Mouse (Mus musculus): ENCODE measurements around the gene Vti1a. TPM values are rescaled to one million over a fixed set of nuclear protein-coding genes. Genes with fewer than 3 reads are reported as not detected.

Gene Vti1a
- polyA plus RNA-seq, 1 experiment from 2014 or later: 15.4 TPM

GRCm38 (mm10) chr19:55501985-55502384 is 185.9 kb downstream of the Vti1a start:
- no peak overlapping the region for H3K4me2 ChIP-seq (ENCODE audit: low read length)
- H3K36me3 ChIP-seq (ENCODE audit: control insufficient read depth, insufficient read depth, low read length): peaks cover 5% of the 10 kb centered on the region
- H3K27ac ChIP-seq (replicated peaks in 1 of 2; ENCODE audit: control insufficient read depth in 1 of 2, insufficient read depth in 1 of 2, low read depth in 2 of 2, low read length in 2 of 2): no peak overlapping the region
- H3K4me1 ChIP-seq (ENCODE audit: control insufficient read depth in 2 of 2, insufficient read depth in 2 of 2, low read length in 2 of 2): peaks cover 9 to 13% of the 10 kb centered on the region in 2 experiments; a peak in 3 of 4 replicates
- H3K9ac ChIP-seq (ENCODE audit: low read length): no peak overlapping the region
- ATAC-seq (ENCODE audit: insufficient number of reproducible peaks, insufficient read depth, low FRiP score, low read depth): no peak
- no peaks in the 10 kb centered on the region for H3K27me3 ChIP-seq (ENCODE audit: control insufficient read depth, insufficient read depth, low read length)
- WGBS: 60% methylated on average over 4 of the region's 4 CpGs
- no peak overlapping the region for H3K4me3 ChIP-seq (ENCODE audit: control insufficient read depth in 1 of 2, insufficient read depth in 1 of 2, low read depth in 1 of 2, low read length in 2 of 2)
- no peaks in the 10 kb centered on the region for H3K9me3 ChIP-seq (ENCODE audit: control insufficient read depth, low read length)

- no peak overlapping the region for H3K9ac ChIP-seq (ENCODE audit: low read length)
- no peaks in the 10 kb centered on the region for H3K27me3 ChIP-seq (ENCODE audit: control insufficient read depth, insufficient read depth, low read length)
- H3K4me2 ChIP-seq (ENCODE audit: low read length): peak overlapping the region; percentile 16; the same call in 1 of the 2 replicates
- peaks cover 9 to 13% of the 10 kb centered on the region in 2 experiments; a peak in 3 of 4 replicates for H3K4me1 ChIP-seq (ENCODE audit: control insufficient read depth in 2 of 2, insufficient read depth in 2 of 2, low read length in 2 of 2)
- no peak for ATAC-seq (ENCODE audit: insufficient number of reproducible peaks, insufficient read depth, low FRiP score, low read depth)
- H3K4me3 ChIP-seq (ENCODE audit: control insufficient read depth in 1 of 2, insufficient read depth in 1 of 2, low read depth in 1 of 2, low read length in 2 of 2): no peak overlapping the region
- peaks cover 8% of the 10 kb centered on the region for H3K36me3 ChIP-seq (ENCODE audit: control insufficient read depth, insufficient read depth, low read length)
- no peaks in the 10 kb centered on the region for H3K9me3 ChIP-seq (ENCODE audit: control insufficient read depth, low read length)
- 34% methylated on average over 4 of the region's 4 CpGs for WGBS
- H3K27ac ChIP-seq (replicated peaks in 1 of 2; ENCODE audit: control insufficient read depth in 1 of 2, insufficient read depth in 1 of 2, low read depth in 2 of 2, low read length in 2 of 2): no peak overlapping the region
Observed at GRCm38 (mm10) chr19:55503771-55504170, 187.7 kb downstream of the Vti1a start.

GRCm38 (mm10) chr19:55507748-55508147 is 191.7 kb downstream of the Vti1a start:
- H3K27me3 ChIP-seq (ENCODE audit: control insufficient read depth, insufficient read depth, low read length): no peaks in the 10 kb centered on the region
- 80% methylated on average over 16 of the region's 16 CpGs for WGBS
- peaks cover 7 to 11% of the 10 kb centered on the region in 2 experiments; a peak in 3 of 4 replicates for H3K4me1 ChIP-seq (ENCODE audit: control insufficient read depth in 2 of 2, insufficient read depth in 2 of 2, low read length in 2 of 2)
- peaks cover 8% of the 10 kb centered on the region for H3K36me3 ChIP-seq (ENCODE audit: control insufficient read depth, insufficient read depth, low read length)
- H3K27ac ChIP-seq (replicated peaks in 1 of 2; ENCODE audit: control insufficient read depth in 1 of 2, insufficient read depth in 1 of 2, low read depth in 2 of 2, low read length in 2 of 2): no peak overlapping the region
- no peak overlapping the region for H3K9ac ChIP-seq (ENCODE audit: low read length)
- H3K4me3 ChIP-seq (ENCODE audit: control insufficient read depth in 1 of 2, insufficient read depth in 1 of 2, low read depth in 1 of 2, low read length in 2 of 2): no peak overlapping the region
- H3K4me2 ChIP-seq (ENCODE audit: low read length): no peak overlapping the region
- no peak for ATAC-seq (ENCODE audit: insufficient number of reproducible peaks, insufficient read depth, low FRiP score, low read depth)
- no peaks in the 10 kb centered on the region for H3K9me3 ChIP-seq (ENCODE audit: control insufficient read depth, low read length)

GRCm38 (mm10) chr19:55508239-55508638 is 192.1 kb downstream of the Vti1a start:
- 89% methylated on average over 4 of the region's 4 CpGs for WGBS
- no peak overlapping the region for H3K4me3 ChIP-seq (ENCODE audit: control insufficient read depth in 1 of 2, insufficient read depth in 1 of 2, low read depth in 1 of 2, low read length in 2 of 2)
- no peak overlapping the region for H3K9ac ChIP-seq (ENCODE audit: low read length)
- no peak overlapping the region for H3K27ac ChIP-seq (replicated peaks in 1 of 2; ENCODE audit: control insufficient read depth in 1 of 2, insufficient read depth in 1 of 2, low read depth in 2 of 2, low read length in 2 of 2)
- H3K4me2 ChIP-seq (ENCODE audit: low read length): no peak overlapping the region
- ATAC-seq (ENCODE audit: insufficient number of reproducible peaks, insufficient read depth, low FRiP score, low read depth): no peak
- H3K4me1 ChIP-seq (ENCODE audit: control insufficient read depth in 2 of 2, insufficient read depth in 2 of 2, low read length in 2 of 2): peaks cover 6 to 7% of the 10 kb centered on the region in 2 experiments; a peak in 3 of 4 replicates
- H3K36me3 ChIP-seq (ENCODE audit: control insufficient read depth, insufficient read depth, low read length): peaks cover 8% of the 10 kb centered on the region
- H3K27me3 ChIP-seq (ENCODE audit: control insufficient read depth, insufficient read depth, low read length): no peaks in the 10 kb centered on the region
- no peaks in the 10 kb centered on the region for H3K9me3 ChIP-seq (ENCODE audit: control insufficient read depth, low read length)

GRCm38 (mm10) chr19:55508965-55509364 is 192.9 kb downstream of the Vti1a start:
- 0 out of 4 replicates have a peak, but pooled peaks cover 0 to under 1% of the 10 kb centered on the region in 2 experiments for H3K4me1 ChIP-seq (ENCODE audit: control insufficient read depth in 2 of 2, insufficient read depth in 2 of 2, low read length in 2 of 2)
- H3K36me3 ChIP-seq (ENCODE audit: control insufficient read depth, insufficient read depth, low read length): peaks cover 8% of the 10 kb centered on the region
- no peak overlapping the region for H3K4me2 ChIP-seq (ENCODE audit: low read length)
- H3K27me3 ChIP-seq (ENCODE audit: control insufficient read depth, insufficient read depth, low read length): no peaks in the 10 kb centered on the region
- no peaks in the 10 kb centered on the region for H3K9me3 ChIP-seq (ENCODE audit: control insufficient read depth, low read length)
- 89% methylated on average over 5 of the region's 5 CpGs for WGBS
- no peak for ATAC-seq (ENCODE audit: insufficient number of reproducible peaks, insufficient read depth, low FRiP score, low read depth)
- no peak overlapping the region for H3K4me3 ChIP-seq (ENCODE audit: control insufficient read depth in 1 of 2, insufficient read depth in 1 of 2, low read depth in 1 of 2, low read length in 2 of 2)
- H3K9ac ChIP-seq (ENCODE audit: low read length): no peak overlapping the region
- H3K27ac ChIP-seq (replicated peaks in 1 of 2; ENCODE audit: control insufficient read depth in 1 of 2, insufficient read depth in 1 of 2, low read depth in 2 of 2, low read length in 2 of 2): no peak overlapping the region

- no peaks in the 10 kb centered on the region for H3K4me1 ChIP-seq (ENCODE audit: control insufficient read depth in 2 of 2, insufficient read depth in 2 of 2, low read length in 2 of 2)
- peaks cover 8% of the 10 kb centered on the region for H3K36me3 ChIP-seq (ENCODE audit: control insufficient read depth, insufficient read depth, low read length)
- H3K9me3 ChIP-seq (ENCODE audit: control insufficient read depth, low read length): no peaks in the 10 kb centered on the region
- no peak overlapping the region for H3K9ac ChIP-seq (ENCODE audit: low read length)
- no peak overlapping the region for H3K27ac ChIP-seq (replicated peaks in 1 of 2; ENCODE audit: control insufficient read depth in 1 of 2, insufficient read depth in 1 of 2, low read depth in 2 of 2, low read length in 2 of 2)
- no peak overlapping the region for H3K4me2 ChIP-seq (ENCODE audit: low read length)
- no peaks in the 10 kb centered on the region for H3K27me3 ChIP-seq (ENCODE audit: control insufficient read depth, insufficient read depth, low read length)
- WGBS: 81% methylated on average over 8 of the region's 8 CpGs
- H3K4me3 ChIP-seq (ENCODE audit: control insufficient read depth in 1 of 2, insufficient read depth in 1 of 2, low read depth in 1 of 2, low read length in 2 of 2): no peak overlapping the region
- ATAC-seq (ENCODE audit: insufficient number of reproducible peaks, insufficient read depth, low FRiP score, low read depth): no peak
Observed at GRCm38 (mm10) chr19:55509618-55510017, 193.5 kb downstream of the Vti1a start.

GRCm38 (mm10) chr19:55513941-55514340 is 197.8 kb downstream of the Vti1a start:
- H3K4me3 ChIP-seq (ENCODE audit: control insufficient read depth in 1 of 2, insufficient read depth in 1 of 2, low read depth in 1 of 2, low read length in 2 of 2): no peak overlapping the region
- H3K9ac ChIP-seq (ENCODE audit: low read length): no peak overlapping the region
- H3K4me1 ChIP-seq (ENCODE audit: control insufficient read depth in 2 of 2, insufficient read depth in 2 of 2, low read length in 2 of 2): no peaks in the 10 kb centered on the region
- H3K4me2 ChIP-seq (ENCODE audit: low read length): no peak overlapping the region
- H3K36me3 ChIP-seq (ENCODE audit: control insufficient read depth, insufficient read depth, low read length): no peaks in the 10 kb centered on the region
- WGBS: 88% methylated on average over 4 of the region's 4 CpGs
- H3K27ac ChIP-seq (replicated peaks in 1 of 2; ENCODE audit: control insufficient read depth in 1 of 2, insufficient read depth in 1 of 2, low read depth in 2 of 2, low read length in 2 of 2): no peak overlapping the region
- no peaks in the 10 kb centered on the region for H3K9me3 ChIP-seq (ENCODE audit: control insufficient read depth, low read length)
- no peak for ATAC-seq (ENCODE audit: insufficient number of reproducible peaks, insufficient read depth, low FRiP score, low read depth)
- no peaks in the 10 kb centered on the region for H3K27me3 ChIP-seq (ENCODE audit: control insufficient read depth, insufficient read depth, low read length)

- WGBS: 65% methylated on average over 2 of the region's 2 CpGs
- H3K27ac ChIP-seq (replicated peaks in 1 of 2; ENCODE audit: control insufficient read depth in 1 of 2, insufficient read depth in 1 of 2, low read depth in 2 of 2, low read length in 2 of 2): no peak overlapping the region
- no peak overlapping the region for H3K9ac ChIP-seq (ENCODE audit: low read length)
- H3K4me1 ChIP-seq (ENCODE audit: control insufficient read depth in 2 of 2, insufficient read depth in 2 of 2, low read length in 2 of 2): peaks cover 14% of the 10 kb centered on the region in 2 experiments
- ATAC-seq (ENCODE audit: insufficient number of reproducible peaks, insufficient read depth, low FRiP score, low read depth): no peak
- H3K36me3 ChIP-seq (ENCODE audit: control insufficient read depth, insufficient read depth, low read length): no peaks in the 10 kb centered on the region
- no peak overlapping the region for H3K4me3 ChIP-seq (ENCODE audit: control insufficient read depth in 1 of 2, insufficient read depth in 1 of 2, low read depth in 1 of 2, low read length in 2 of 2)
- no peaks in the 10 kb centered on the region for H3K9me3 ChIP-seq (ENCODE audit: control insufficient read depth, low read length)
- no peaks in the 10 kb centered on the region for H3K27me3 ChIP-seq (ENCODE audit: control insufficient read depth, insufficient read depth, low read length)
- H3K4me2 ChIP-seq (ENCODE audit: low read length): no peak overlapping the region
Observed at GRCm38 (mm10) chr19:55520236-55520635, 204.1 kb downstream of the Vti1a start.
